Mouse (Mus musculus) liver, embryonic 12.5 days (tissue): ENCODE measurements around the gene Lmod1. TPM values are rescaled to one million over a fixed set of nuclear protein-coding genes. Genes with fewer than 3 reads are reported as not detected.

Experiments
- ATAC-seq: fragments of 200-750 bp; cut with Nextera tagmentation; 2 replicates; pipeline ENCODE4 v1.8.0; 2017; ENCODE audit warnings: moderate number of reproducible peaks, mild to moderate bottlenecking, moderate library complexity
- H3K27ac ChIP-seq: fragments of 300-500 bp; sonication (generic); 2 replicates; pipeline ENCODE4 v1.5.1; 2016; ENCODE audit warnings: mild to moderate bottlenecking
- H3K27me3 ChIP-seq: fragments of 300-500 bp; sonication (generic); replicated peaks from 2 replicates; pipeline ENCODE4 v1.6.1; 2016; ENCODE audit warnings: mild to moderate bottlenecking, moderate library complexity
- H3K36me3 ChIP-seq: fragments of 300-500 bp; sonication (generic); 2 replicates; pipeline ENCODE4 v1.6.1; 2016; ENCODE audit warnings: mild to moderate bottlenecking, moderate library complexity
- H3K4me1 ChIP-seq: fragments of 300-500 bp; sonication (generic); 2 replicates; pipeline ENCODE4 v1.6.1; 2016
- H3K4me2 ChIP-seq: fragments of 300-500 bp; sonication (generic); 2 replicates; pipeline ENCODE4 v1.6.1; 2016; ENCODE audit warnings: mild to moderate bottlenecking, moderate library complexity
- H3K4me3 ChIP-seq: fragments of 300-500 bp; sonication (generic); 2 replicates; pipeline ENCODE4 v1.5.1; 2016; ENCODE audit warnings: mild to moderate bottlenecking, moderate library complexity
- H3K9ac ChIP-seq: fragments of 300-500 bp; sonication (generic); 2 replicates; pipeline ENCODE4 v1.6.1; 2016; ENCODE audit warnings: mild to moderate bottlenecking, moderate library complexity
- H3K9me3 ChIP-seq: fragments of 300-500 bp; sonication (generic); replicated peaks from 2 replicates; pipeline ENCODE4 v1.6.1; 2016; ENCODE audit warnings: mild to moderate bottlenecking, moderate library complexity
- WGBS: fragments of 180-500 bp; shearing (Covaris S2); methylation state at CpG from one replicate; pipeline ENCODE4 v1.1.7; 2016; ENCODE audit not compliant: insufficient replicate concordance; 5-methylcytosine and 5-hydroxymethylcytosine counted together
- polyA plus RNA-seq: library from polyadenylated mRNA; unstranded; fragments of >200 nt; fragmentation: Nextera tagmentation; extraction: Ambion mirVana; gene quantifications from 2 replicates; pipeline ENCODE4 v1.2.1, GENCODE M21; 2016

Gene Lmod1
- polyA plus RNA-seq, 1 experiment from 2014 or later: 0.12 TPM

DNA sequence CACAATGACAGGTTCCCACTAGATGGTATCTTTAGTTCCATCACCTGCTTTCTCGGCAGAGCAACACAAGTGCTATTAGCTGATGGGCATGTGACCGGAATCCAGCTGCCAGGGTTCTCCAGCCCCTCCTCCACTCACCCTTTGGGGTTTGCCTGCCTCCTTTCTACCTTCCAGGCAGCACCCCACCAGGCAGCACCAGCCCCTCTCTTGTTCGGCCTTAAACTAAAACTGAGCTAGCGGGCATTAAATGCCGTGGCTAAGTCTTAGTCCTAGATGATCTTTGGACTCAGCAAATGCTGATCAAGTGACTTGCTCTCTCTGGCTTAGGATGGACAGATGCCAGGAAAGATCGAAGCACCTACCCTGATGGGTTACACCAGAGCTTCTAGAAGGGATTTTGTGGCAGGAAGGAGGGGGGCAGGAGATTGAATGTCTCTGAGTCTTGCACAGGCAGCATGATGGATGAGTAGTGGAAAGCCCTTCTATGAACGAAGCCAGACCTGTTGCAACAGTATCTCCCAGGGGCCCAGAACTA, 1.2 kb upstream of the Lmod1 start:
- Histone ChIP-seq H3K9ac (no peak overlapping the region), H3K4me2 (no peak overlapping the region), H3K9me3 (no peaks in the 10 kb centered on the region), H3K4me1 (no peaks in the 10 kb centered on the region), H3K4me3 (no peak overlapping the region), H3K36me3 (no peaks in the 10 kb centered on the region), H3K27me3 (peaks cover 53% of the 10 kb centered on the region), H3K27ac (no peak overlapping the region)
- ATAC-seq: no peak
- WGBS: 65% methylated on average over 7 of the region's 7 CpGs

DNA sequence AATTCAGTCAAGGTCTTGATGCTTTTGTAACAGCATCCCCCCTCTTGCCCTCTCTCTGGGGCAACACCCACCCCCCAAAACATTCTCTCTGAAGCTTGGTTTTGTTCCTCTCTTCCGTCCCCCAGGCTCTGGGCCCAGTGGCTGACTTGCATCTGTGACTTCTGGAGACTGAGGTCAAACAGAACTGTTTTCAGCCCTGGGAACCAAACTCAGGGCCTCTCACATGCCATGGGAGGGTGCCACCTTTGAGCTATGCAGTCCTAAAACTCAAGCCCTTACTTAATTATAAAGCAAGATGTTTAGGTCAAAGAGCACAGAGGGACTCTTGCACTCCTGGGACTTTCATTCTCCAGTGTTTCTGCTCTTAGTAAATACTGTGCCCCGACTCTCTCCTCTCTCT, 1.3 kb downstream of the Lmod1 start:
- no peak overlapping the region for H3K4me2 ChIP-seq
- H3K4me1 ChIP-seq: no peaks in the 10 kb centered on the region
- peaks cover 58% of the 10 kb centered on the region for H3K27me3 ChIP-seq
- no peak for ATAC-seq
- no peak overlapping the region for H3K27ac ChIP-seq
- H3K36me3 ChIP-seq: no peaks in the 10 kb centered on the region
- no peaks in the 10 kb centered on the region for H3K9me3 ChIP-seq
- WGBS: 62% methylated on average over 2 of the region's 2 CpGs
- no peak overlapping the region for H3K4me3 ChIP-seq
- H3K9ac ChIP-seq: no peak overlapping the region

DNA sequence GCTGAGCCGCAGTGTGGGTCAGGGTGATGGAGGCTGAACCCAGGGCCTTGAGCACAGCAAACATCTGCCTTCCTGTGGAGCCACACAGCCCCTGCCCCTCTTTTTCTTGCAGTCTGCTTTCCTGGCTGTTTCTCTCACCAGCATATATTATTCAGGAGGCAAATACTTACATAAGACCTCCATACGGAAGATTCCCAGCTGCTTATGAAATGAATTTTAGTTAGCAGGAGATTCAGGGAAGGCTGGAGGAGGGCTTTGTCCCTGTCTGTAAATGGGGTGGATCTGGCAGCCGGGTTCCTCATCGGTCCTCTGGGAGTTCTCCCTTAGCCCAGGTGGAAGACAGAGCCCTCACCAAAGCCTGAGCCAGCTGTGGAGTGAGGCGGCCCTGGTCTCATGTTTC, 3.8 kb downstream of the Lmod1 start:
- no peaks in the 10 kb centered on the region for H3K36me3 ChIP-seq
- no peak overlapping the region for H3K4me3 ChIP-seq
- H3K27ac ChIP-seq: no peak overlapping the region
- ATAC-seq: no peak
- no peaks in the 10 kb centered on the region for H3K9me3 ChIP-seq
- no peaks in the 10 kb centered on the region for H3K4me1 ChIP-seq
- peaks cover 47% of the 10 kb centered on the region for H3K27me3 ChIP-seq
- H3K4me2 ChIP-seq: no peak overlapping the region
- 59% methylated on average over 5 of the region's 5 CpGs for WGBS
- no peak overlapping the region for H3K9ac ChIP-seq

DNA sequence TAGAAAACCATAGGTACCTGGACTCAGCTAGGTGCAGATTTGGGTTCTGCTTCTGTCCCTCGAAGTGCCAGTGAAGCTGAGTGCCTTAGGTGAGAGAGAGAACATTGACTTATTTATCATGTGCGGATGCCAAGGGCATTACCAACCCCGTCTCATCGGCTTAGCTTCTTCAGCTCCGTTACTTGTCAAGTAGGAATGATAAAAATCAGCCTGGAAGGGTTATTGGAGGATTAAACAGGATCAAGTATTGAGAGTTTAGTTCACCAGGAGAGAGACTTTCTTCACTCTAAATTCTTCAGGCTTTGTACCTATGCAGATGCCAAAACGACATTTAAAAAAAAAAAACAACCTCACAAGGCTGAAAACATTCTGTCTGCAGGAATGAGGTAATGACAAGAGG, 6.0 kb downstream of the Lmod1 start:
- Histone ChIP-seq H3K4me2 (no peak overlapping the region), H3K27me3 (peaks cover 29% of the 10 kb centered on the region), H3K4me1 (no peaks in the 10 kb centered on the region), H3K4me3 (no peak overlapping the region), H3K9ac (no peak overlapping the region), H3K36me3 (no peaks in the 10 kb centered on the region), H3K9me3 (no peaks in the 10 kb centered on the region), H3K27ac (no peak overlapping the region)
- WGBS: 63% methylated on average over 6 of the region's 6 CpGs
- no peak for ATAC-seq

DNA sequence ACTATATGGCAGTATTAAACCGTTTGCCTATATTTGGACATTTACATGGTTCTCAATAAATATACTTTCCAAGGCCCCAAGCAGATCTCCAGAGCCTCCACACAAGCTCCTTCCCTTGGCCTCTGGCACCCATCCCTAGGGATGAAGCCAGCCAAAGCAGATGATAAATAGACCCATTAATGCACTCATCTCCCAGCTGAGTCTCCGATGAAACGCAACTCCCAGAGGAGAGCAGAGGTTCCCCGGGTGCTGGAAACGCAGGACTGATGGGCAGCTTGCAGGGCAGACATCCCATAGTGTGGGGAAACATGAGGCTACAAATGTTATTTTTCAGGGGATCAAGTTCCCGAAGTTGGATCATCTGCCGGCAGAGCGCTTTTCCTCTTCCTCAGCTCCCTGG, 17.3 kb downstream of the Lmod1 start:
- Histone ChIP-seq H3K27ac (no peak overlapping the region), H3K4me1 (no peaks in the 10 kb centered on the region), H3K4me2 (no peak overlapping the region), H3K9ac (no peak overlapping the region), H3K9me3 (no peaks in the 10 kb centered on the region), H3K27me3 (0 out of 2 replicates have a peak, but pooled peaks cover 12% of the 10 kb centered on the region), H3K36me3 (no peaks in the 10 kb centered on the region), H3K4me3 (no peak overlapping the region)
- ATAC-seq: no peak
- WGBS: 80% methylated on average over 8 of the region's 8 CpGs

DNA sequence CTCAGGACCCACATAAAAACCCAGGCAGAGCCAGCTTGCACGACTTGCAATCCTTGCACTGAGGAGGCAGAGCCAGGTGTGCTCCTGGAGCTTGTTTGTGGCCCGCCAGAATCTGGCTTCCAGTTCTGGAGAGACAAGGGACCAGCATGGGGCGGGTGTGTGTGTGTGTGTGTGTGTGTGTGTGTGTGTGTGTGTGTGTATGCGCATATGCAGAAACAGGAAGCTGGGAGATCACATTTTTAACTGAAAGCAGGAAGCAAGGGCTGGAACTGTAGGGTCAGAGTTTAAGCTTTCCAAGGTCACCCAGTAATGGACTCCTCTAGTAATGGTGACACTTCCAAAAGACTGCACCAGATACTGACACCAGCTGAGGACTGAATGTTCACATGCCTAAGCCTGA, 19.4 kb downstream of the Lmod1 start:
- no peaks in the 10 kb centered on the region for H3K4me1 ChIP-seq
- no peaks in the 10 kb centered on the region for H3K36me3 ChIP-seq
- no peak for ATAC-seq
- no peaks in the 10 kb centered on the region for H3K9me3 ChIP-seq
- no peak overlapping the region for H3K9ac ChIP-seq
- no peak overlapping the region for H3K27ac ChIP-seq
- H3K4me2 ChIP-seq: no peak overlapping the region
- peaks cover 7% of the 10 kb centered on the region; the same call in 1 of the 2 replicates for H3K27me3 ChIP-seq
- H3K4me3 ChIP-seq: no peak overlapping the region
- WGBS: 38% methylated on average over 4 of the region's 4 CpGs

DNA sequence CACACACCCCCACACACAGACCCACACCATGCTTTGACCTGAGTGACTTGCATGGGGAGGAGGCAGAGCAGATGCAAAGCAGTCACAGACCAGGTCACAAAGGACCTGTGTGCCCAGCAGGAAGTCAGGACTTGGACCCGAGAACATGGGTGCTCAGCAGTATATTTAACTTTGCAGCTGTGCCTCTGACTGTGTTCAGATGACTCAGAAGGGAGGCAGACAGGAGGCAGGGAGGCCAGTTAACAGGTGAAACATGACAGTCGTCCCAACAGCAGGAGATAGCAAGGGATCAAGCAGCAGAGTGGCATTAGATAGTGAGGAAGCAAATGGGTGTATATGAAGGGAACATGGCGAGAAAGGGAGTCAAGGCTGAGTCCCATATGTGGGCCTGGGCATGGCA, 22.3 kb downstream of the Lmod1 start:
- Histone ChIP-seq H3K9me3 (no peaks in the 10 kb centered on the region), H3K4me3 (no peak overlapping the region), H3K4me2 (no peak overlapping the region), H3K27ac (no peak overlapping the region), H3K36me3 (no peaks in the 10 kb centered on the region), H3K27me3 (peaks cover 7% of the 10 kb centered on the region; the same call in 1 of the 2 replicates), H3K4me1 (no peaks in the 10 kb centered on the region), H3K9ac (no peak overlapping the region)
- no peak for ATAC-seq
- WGBS: 55% methylated on average over 3 of the region's 3 CpGs

DNA sequence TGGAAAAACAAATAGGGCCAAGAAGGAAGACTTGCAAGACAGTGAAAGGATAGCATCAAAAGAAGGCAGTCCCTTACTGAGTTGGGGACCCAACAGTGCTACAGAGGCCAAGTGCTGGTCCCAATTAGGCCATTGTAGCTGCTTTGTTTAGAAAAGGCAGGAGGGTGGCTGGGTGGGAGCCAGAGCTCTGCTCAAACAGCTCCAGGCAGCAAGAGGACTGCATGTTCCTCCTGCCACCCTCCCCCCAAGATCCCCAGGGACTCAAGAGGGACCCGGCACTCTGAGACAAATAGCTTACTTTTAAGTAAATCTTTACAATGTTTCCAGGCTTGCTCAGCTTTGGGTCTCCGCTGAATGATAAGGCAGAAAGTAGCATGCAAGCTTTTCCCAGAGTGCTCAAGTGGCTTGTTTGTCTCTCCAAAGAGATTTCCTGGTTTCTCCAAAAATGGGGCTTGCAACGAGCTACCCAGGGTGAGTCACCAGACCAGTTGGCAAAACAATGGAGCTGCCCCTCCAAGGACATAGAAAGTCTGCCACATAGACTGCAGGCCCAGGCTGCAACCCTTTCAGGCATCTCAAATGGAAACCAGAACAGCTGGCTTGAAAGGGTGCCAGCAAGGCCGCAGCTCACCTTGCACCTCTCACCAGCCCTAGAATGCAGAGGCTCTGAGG, 23.0 kb downstream of the Lmod1 start:
- Histone ChIP-seq H3K27me3 (no peaks in the 10 kb centered on the region; the same call in 1 of the 2 replicates), H3K9ac (no peak overlapping the region), H3K27ac (no peak overlapping the region), H3K4me1 (no peaks in the 10 kb centered on the region), H3K4me3 (no peak overlapping the region), H3K9me3 (no peaks in the 10 kb centered on the region), H3K4me2 (no peak overlapping the region), H3K36me3 (no peaks in the 10 kb centered on the region)
- WGBS: 48% methylated on average over 4 of the region's 4 CpGs
- ATAC-seq: no peak

DNA sequence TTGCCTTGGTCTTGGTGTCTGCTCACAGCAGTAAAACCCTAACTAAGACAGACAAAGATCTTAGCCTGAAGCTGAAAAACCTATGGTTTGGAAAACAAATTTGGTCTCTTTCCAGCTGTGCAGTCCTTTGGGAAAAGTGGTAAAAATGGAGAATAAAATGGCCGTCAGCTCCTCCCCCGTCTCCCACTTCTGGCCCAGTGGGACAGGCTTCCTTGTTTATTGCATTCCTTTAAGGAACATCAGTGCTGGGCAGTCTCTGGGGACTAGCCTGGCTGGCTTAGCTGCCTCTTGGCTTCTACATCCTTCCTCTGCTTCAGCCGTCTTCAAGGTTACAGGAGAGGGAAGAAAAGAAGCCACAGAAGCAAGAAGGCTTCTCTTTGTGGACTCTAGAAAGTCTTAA, 27.3 kb downstream of the Lmod1 start:
- Histone ChIP-seq H3K36me3 (no peaks in the 10 kb centered on the region), H3K9ac (no peak overlapping the region), H3K4me3 (no peak overlapping the region), H3K27ac (no peak overlapping the region), H3K27me3 (no peaks in the 10 kb centered on the region; the same call in 1 of the 2 replicates), H3K4me2 (no peak overlapping the region), H3K9me3 (no peaks in the 10 kb centered on the region), H3K4me1 (no peaks in the 10 kb centered on the region)
- WGBS: 69% methylated on average over 3 of the region's 3 CpGs
- no peak for ATAC-seq

DNA sequence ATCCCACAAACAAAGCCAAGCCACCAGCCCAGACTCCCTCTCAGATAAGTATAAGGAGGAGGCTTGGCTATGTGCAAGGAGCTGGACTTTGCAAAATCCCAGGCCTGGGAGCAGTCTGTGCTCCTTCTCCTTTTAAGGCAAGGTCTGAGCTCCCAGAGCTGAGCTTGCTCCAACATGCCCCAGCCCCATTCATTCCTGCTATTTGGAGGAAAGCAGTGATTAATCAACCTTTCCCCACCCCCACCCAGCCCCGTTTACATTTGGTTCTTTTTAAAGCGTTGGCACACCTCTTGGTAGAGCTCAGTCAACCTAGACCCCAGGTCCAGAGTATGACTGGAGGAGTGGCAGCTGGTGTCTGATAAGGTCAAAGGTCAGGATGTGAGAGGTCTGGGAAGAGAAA, 34.5 kb downstream of the Lmod1 start:
- no peaks in the 10 kb centered on the region for H3K9me3 ChIP-seq
- no peaks in the 10 kb centered on the region for H3K36me3 ChIP-seq
- H3K27ac ChIP-seq: no peak overlapping the region
- no peak overlapping the region for H3K9ac ChIP-seq
- no peak overlapping the region for H3K4me2 ChIP-seq
- H3K4me3 ChIP-seq: no peak overlapping the region
- WGBS: 46% methylated on average over 2 of the region's 2 CpGs
- no peaks in the 10 kb centered on the region for H3K27me3 ChIP-seq
- ATAC-seq: no peak
- H3K4me1 ChIP-seq: no peaks in the 10 kb centered on the region

DNA sequence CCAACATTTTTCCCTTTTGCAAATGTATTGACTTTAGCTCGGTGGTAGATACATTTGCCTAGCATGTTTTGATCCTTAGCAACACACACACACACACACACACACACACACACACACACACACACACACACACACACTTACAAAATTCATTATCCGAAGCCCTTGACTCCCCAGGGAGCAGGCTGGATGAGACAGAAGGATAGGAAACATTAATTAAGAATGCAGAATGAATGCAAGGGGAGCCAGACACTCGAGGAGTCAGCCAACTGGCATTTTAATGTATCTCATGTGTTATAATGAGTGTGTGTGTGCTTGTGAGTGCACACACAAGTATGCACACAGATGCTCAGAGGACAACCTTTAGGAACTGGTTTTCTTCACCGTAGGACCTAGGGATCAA, 36.9 kb downstream of the Lmod1 start:
- H3K9me3 ChIP-seq: no peaks in the 10 kb centered on the region
- ATAC-seq: no peak
- no peak overlapping the region for H3K4me2 ChIP-seq
- no peaks in the 10 kb centered on the region for H3K4me1 ChIP-seq
- no peak overlapping the region for H3K9ac ChIP-seq
- 69% methylated on average over 4 of the region's 4 CpGs for WGBS
- no peak overlapping the region for H3K27ac ChIP-seq
- no peak overlapping the region for H3K4me3 ChIP-seq
- peaks cover 3% of the 10 kb centered on the region; the same call in 1 of the 2 replicates for H3K27me3 ChIP-seq
- no peaks in the 10 kb centered on the region for H3K36me3 ChIP-seq

DNA sequence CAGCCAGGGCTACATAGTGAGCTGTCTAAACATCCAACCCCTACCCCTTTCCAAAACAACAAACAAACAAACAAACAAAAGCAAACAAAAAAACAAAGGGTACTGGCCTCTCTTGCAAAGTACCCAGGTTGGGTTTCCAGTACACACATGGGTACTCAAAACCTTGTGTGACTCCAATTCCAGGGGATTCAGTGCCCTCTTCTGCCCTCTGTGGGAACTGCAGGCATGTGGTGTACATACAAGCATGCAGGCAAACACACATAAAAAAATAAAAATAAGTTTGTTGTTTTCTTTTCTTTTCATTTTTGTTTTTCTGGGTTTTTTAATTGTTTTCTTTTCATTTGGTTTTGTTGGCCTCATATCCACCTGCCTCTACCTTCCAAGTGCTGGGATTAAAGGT, 37.5 kb downstream of the Lmod1 start:
- no peak for ATAC-seq
- Histone ChIP-seq H3K4me2 (no peak overlapping the region), H3K9ac (no peak overlapping the region), H3K27ac (no peak overlapping the region), H3K27me3 (peaks cover 3% of the 10 kb centered on the region; the same call in 1 of the 2 replicates), H3K9me3 (no peaks in the 10 kb centered on the region), H3K4me3 (no peak overlapping the region), H3K36me3 (no peaks in the 10 kb centered on the region), H3K4me1 (no peaks in the 10 kb centered on the region)

DNA sequence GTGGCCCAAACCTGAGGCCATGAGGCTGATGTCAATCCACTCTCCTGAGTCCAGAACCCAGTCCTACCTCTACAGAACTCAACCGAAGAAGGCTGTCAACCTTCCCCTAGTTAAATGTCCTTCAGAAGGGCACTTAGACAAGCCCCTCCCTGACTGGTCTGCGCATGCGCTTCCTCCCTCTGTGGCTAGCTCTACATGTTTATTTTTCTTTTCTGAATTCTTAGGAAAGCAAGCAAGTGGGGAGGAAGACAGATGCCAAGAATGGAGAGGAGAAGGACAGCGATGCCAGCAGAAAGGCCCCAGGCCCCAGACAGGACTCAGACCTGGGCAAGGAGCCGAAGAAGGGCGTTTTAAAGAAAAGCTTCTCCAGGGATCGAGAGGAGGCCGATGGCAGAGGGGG, 38.8 kb downstream of the Lmod1 start:
- WGBS: 72% methylated on average over 8 of the region's 8 CpGs
- no peaks in the 10 kb centered on the region for H3K9me3 ChIP-seq

More for the DNA sequence above, 38.8 kb downstream of the Lmod1 start:
- no peak overlapping the region for H3K4me3 ChIP-seq
- peaks cover 5% of the 10 kb centered on the region; the same call in 1 of the 2 replicates for H3K4me1 ChIP-seq
- no peaks in the 10 kb centered on the region for H3K36me3 ChIP-seq
- no peak overlapping the region for H3K9ac ChIP-seq
- peaks cover 9% of the 10 kb centered on the region; the same call in 1 of the 2 replicates for H3K27me3 ChIP-seq
- no peak overlapping the region for H3K4me2 ChIP-seq
- no peak overlapping the region for H3K27ac ChIP-seq
- no peak for ATAC-seq
